Mouse (Mus musculus) mouse embryonic stem cell (cell line): ENCODE data around the gene Gapvd1.

Experiments
- in situ Hi-C, 2 experiments: fragments of 300-500 bp; cut with MboI; formaldehyde crosslinking; loops; 1 replicate in 1 of 2; 3 replicates in 1 of 2; pipeline ENCODE4 v1.14.3; 2019 to 2020; ENCODE audit warnings: low sequenced_read_pairs in 2 of 2, low pct_unique_long_range_greater_than_20kb in 1 of 2, mixed read lengths in 1 of 2; ENCODE audit not compliant: unreplicated experiment in 1 of 2

Gene Gapvd1

GRCm38 (mm10) chr2:34646541-34646865 is 108.5 kb downstream of the Gapvd1 start:
- in situ Hi-C loops, result no loop called here

- in situ Hi-C loops, result no loop called here
These were observed 109.0 kb downstream of the Gapvd1 start for GRCm38 (mm10) chr2:34645851-34646540.

GRCm38 (mm10) chr2:34644571-34645526 is 110.2 kb downstream of the Gapvd1 start:
- in situ Hi-C loops, result no loop called here

- in situ Hi-C loops, result no loop called here
These were observed 112.7 kb downstream of the Gapvd1 start for GRCm38 (mm10) chr2:34642351-34642750.

GRCm38 (mm10) chr2:34639725-34640124 is 115.3 kb downstream of the Gapvd1 start:
- in situ Hi-C loops, result no loop called here

DNA sequence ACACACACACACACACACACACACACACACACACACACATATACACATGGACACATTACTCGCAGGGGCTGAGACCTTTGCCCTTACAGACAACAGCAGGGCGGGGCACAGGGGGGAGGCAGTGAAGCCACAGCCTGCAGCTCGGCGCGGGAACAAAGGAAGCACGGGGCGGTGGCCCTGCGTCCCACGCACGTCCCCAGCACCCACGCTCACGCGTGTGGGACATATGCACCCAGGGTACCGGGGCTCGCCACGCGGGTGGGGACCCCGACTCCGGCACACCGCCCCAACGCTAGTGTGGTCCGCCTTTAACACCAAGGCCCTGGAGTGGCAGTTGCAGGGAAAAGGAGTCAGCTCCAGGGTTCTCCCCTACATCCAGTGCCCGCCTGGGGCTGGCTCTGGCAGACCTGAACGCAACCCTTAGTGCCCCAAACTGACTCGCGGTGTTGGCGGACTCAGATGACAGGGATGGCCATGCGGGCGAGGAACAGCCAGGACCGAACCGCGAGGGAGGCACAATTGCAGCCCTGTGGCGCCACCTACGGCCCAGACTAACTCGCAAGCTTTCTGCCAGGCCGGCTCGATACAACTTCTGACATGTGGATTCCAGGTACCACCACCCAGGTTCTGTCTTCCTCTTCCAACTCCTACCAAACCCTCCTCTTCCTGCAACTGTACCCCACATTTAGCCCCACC is 115.9 kb downstream of the Gapvd1 start:
- in situ Hi-C loops, result no loop called here

DNA sequence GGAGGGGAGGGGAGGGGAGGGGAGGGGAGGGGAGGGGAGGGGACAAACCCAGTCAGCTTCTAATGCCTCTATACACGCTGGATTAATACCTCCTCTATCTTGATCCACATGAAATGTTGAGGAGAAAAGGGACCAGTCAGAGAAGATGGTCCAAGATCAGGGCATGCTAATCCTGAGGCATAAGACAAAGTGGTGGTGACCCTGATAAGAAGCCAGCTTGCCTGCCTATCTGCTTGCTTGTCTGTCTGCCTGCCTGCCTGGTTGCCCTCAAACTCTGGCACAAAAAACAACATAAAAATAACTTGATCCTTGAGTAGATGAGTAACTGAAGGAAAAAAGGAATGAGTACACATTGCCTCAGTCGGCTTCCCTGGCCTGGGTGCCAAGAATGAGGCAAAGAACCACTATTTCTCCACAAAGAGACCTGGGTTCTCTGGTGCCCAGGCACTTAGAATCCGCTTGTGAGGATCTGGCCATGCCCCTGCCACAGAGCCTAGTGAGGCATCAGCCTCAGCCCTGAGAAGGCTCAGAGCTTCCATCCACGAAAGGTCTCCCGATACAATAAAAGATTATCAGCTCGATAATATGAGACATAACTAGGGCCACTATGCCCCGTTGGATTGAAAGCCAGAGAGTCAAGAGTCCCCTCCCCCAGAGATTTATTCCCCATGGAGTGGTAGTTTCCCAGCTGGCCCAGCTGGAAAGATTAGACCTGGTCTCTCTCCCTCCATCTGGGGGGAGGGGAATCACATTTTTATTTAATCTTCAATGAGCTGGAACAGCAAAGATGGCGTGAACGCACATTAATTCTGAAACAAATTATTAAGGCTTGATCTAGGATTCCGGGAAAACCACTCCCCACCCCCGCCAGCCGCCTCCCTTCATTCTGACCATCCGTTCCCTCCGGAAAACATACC is 119.5 kb downstream of the Gapvd1 start:
- in situ Hi-C loops, result no loop called here

DNA sequence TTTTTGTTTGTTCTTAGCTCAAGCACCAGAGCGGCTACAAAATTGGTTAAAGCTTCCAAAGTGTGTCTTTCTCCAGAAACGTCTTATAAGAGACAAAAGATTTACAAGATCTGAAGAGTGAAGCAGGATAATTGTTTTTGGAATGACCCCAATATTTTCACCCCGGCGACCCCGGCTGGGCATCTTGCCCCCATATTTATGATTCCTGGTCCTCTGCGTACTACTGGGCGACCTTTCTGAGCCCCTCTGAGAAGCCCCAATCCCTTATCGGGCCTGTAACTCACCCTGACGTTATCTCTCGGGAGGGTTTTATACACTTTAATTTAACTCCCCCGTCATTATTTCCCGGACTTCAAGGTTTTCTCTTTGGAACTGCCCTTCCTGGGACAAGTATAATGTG is 123.0 kb downstream of the Gapvd1 start:
- in situ Hi-C loops, result no loop called here

- in situ Hi-C loops, result no loop called here
These were observed 124.6 kb downstream of the Gapvd1 start for GRCm38 (mm10) chr2:34630445-34630844.

GRCm38 (mm10) chr2:34629758-34630157 is 125.3 kb downstream of the Gapvd1 start:
- in situ Hi-C loops, result no loop called here

DNA sequence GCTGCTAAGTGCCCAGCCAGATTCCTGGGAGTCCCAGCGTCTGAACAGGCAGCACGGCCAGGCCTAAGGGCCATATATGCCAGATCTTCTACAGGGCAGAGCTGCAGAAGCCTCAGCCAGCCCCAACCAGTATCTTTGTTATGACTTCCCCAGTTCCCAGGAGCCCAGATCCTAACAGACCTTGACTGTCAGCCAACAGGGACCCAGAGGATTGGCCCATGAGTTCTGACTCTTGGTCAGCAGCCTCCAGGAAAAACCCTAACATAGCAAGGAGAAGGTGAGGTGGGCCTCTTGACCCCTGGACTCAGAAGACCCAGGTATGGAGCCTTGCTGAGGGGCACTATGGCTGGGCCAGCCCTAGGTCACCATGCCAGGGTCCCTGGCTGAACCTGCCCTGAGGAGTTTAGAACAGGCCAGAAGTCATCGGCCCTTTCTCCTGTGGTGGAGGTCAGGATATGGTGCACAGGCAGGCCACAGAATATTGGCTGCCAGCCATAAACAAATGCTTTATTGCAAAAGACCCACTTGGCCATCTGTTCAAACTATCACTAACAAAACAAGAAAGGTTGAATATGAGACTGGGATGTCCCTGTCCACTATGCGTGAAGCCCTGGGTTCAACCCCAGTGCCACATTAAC is 126.0 kb downstream of the Gapvd1 start:
- in situ Hi-C loops, result no loop called here

DNA sequence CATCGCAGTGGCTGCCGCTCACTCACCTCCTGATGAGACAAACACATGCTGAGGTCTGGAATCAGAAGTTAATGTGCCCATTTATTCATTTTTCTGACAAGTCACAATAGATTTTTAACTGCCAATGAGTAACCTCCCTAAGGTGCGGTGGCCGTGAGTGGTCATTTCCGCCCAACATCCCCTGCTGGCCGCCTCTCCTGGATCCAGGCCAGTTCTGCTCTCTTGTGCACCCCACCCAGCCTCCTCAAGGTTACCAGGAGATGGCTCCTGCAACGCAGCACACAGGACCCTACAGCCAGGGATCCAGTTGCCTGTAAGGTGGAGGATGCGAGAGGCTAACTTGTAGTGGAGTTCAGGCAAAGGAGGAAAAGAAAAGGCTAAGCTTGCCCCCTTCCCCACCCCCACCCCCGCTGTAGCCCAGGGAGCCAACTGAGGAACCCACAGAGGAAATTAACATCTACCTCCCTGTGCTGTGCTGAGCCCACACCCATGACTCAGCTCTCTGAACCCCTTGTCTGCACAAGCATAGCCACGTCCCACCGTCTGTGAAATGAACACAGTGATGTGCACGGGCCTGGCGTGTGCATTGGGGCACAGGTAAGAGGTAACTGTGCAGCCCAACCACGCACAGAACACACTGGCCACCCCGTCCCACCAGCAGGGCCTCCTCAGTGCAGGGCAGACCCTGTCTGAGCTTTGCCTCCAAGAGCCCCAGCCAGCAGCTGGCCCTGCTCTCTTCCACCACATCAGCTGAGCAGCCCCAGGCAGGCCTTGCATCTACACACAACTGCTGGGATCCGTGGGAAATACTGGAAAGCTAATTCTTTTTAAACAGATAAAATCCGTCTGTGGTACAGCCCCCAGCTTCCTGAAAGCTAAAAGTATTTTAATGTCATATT is 127.5 kb downstream of the Gapvd1 start:
- in situ Hi-C loops, result no loop called here
